Mouse (Mus musculus) spleen, postnatal 4 days (tissue): ENCODE measurements at regions not wholly inside any gene's neighbourhood (a gene's known extent, or its start where the extent isn't known, plus 50 kb on each side); places are given as distances from the start of the nearest gene placed in this dataset.

ENCODE experiments used
- DNase-seq, 2 experiments: peaks; one replicate each; pipeline ENCODE4 v3.0.0; 2022; ENCODE audit warnings: low spot score in 2 of 2

GRCm38 (mm10) chr6:94814711-94815110 is 114.8 kb upstream of the Lrig1 start:
- DNase-seq, result no peak

- no peak for DNase-seq
These were observed 113.7 kb upstream of the Lrig1 start for GRCm38 (mm10) chr6:94813481-94814148.

GRCm38 (mm10) chr6:94811846-94812245 is 111.9 kb upstream of the Lrig1 start:
- DNase-seq, result no peak

GRCm38 (mm10) chr6:94807216-94807615 is 107.3 kb upstream of the Lrig1 start:
- no peak for DNase-seq

- DNase-seq, result no peak
These were observed 106.7 kb upstream of the Lrig1 start for GRCm38 (mm10) chr6:94806481-94807160.

- DNase-seq, result no peak
These were observed 105.7 kb upstream of the Lrig1 start for GRCm38 (mm10) chr6:94805685-94806084.

- DNase-seq, result no peak
These were observed 104.4 kb upstream of the Lrig1 start for GRCm38 (mm10) chr6:94804284-94804815.

GRCm38 (mm10) chr6:94801039-94801438 is 101.1 kb upstream of the Lrig1 start:
- DNase-seq, result no peak

GRCm38 (mm10) chr6:94798545-94799211 is 98.7 kb upstream of the Lrig1 start:
- DNase-seq, result no peak

GRCm38 (mm10) chr6:94795442-94795841 is 95.5 kb upstream of the Lrig1 start:
- DNase-seq, result no peak

- no peak for DNase-seq
These were observed 93.6 kb upstream of the Lrig1 start for GRCm38 (mm10) chr6:94793555-94793954.

- DNase-seq, result no peak
These were observed 92.4 kb upstream of the Lrig1 start for GRCm38 (mm10) chr6:94792312-94792711.

GRCm38 (mm10) chr6:94789308-94789763 is 89.4 kb upstream of the Lrig1 start:
- no peak for DNase-seq

GRCm38 (mm10) chr6:94783471-94783870 is 83.5 kb upstream of the Lrig1 start:
- DNase-seq, result no peak

- DNase-seq, result no peak
These were observed 80.7 kb upstream of the Lrig1 start for GRCm38 (mm10) chr6:94780621-94781020.

GRCm38 (mm10) chr6:94779854-94780253 is 79.9 kb upstream of the Lrig1 start:
- DNase-seq, result no peak

- no peak for DNase-seq
These were observed 79.3 kb upstream of the Lrig1 start for GRCm38 (mm10) chr6:94779213-94779612.

GRCm38 (mm10) chr6:94778797-94779196 is 78.8 kb upstream of the Lrig1 start:
- no peak for DNase-seq

- no peak for DNase-seq
These were observed 76.6 kb upstream of the Lrig1 start for GRCm38 (mm10) chr6:94776585-94776984.

GRCm38 (mm10) chr6:94774871-94775270 is 74.9 kb upstream of the Lrig1 start:
- no peak for DNase-seq

- no peak for DNase-seq
These were observed 73.9 kb upstream of the Lrig1 start for GRCm38 (mm10) chr6:94773604-94774486.
